Mouse (Mus musculus) heart, embryonic 15.5 days (tissue): ENCODE data around the gene Ubn2. TPM values are rescaled to one million over a fixed set of nuclear protein-coding genes. Genes with fewer than 3 reads are reported as not detected.
"Not testable (repeated sequence)": the region's sequence is repeated elsewhere in the genome, so short reads cannot be mapped to it uniquely, and the experiment has no call there.

Experiments
- ATAC-seq: fragments of 200-750 bp; cut with Nextera tagmentation; replicated peaks from 2 replicates; pipeline ENCODE4 v1.8.0; 2017; ENCODE audit warnings: low read depth, moderate TSS enrichment; ENCODE audit not compliant: insufficient number of reproducible peaks, insufficient read depth, low FRiP score
- H3K27ac ChIP-seq: fragments of 300-500 bp; sonication (generic); 2 replicates; pipeline ENCODE4 v1.5.1; 2015; ENCODE audit warnings: mild to moderate bottlenecking, inconsistent platforms
- H3K27me3 ChIP-seq: fragments of 300-500 bp; sonication (generic); 2 replicates; pipeline ENCODE4 v1.6.1; 2015; ENCODE audit warnings: inconsistent platforms
- H3K36me3 ChIP-seq: fragments of 300-500 bp; sonication (generic); 2 replicates; pipeline ENCODE4 v1.6.1; 2015; ENCODE audit warnings: mild to moderate bottlenecking, inconsistent platforms
- H3K4me1 ChIP-seq: fragments of 300-500 bp; sonication (generic); replicated peaks from 2 replicates; pipeline ENCODE4 v1.6.1; 2015; ENCODE audit warnings: inconsistent platforms
- H3K4me2 ChIP-seq: fragments of 300-500 bp; sonication (generic); 2 replicates; pipeline ENCODE4 v1.6.1; 2015; ENCODE audit warnings: inconsistent platforms, mild to moderate bottlenecking, moderate library complexity
- H3K4me3 ChIP-seq: fragments of 300-500 bp; sonication (generic); 2 replicates; pipeline ENCODE4 v1.5.1; 2015; ENCODE audit warnings: mild to moderate bottlenecking, inconsistent platforms
- H3K9ac ChIP-seq: fragments of 300-500 bp; sonication (generic); 2 replicates; pipeline ENCODE4 v1.6.1; 2015; ENCODE audit warnings: mild to moderate bottlenecking, inconsistent platforms
- H3K9me3 ChIP-seq: fragments of 300-500 bp; sonication (generic); replicated peaks from 2 replicates; pipeline ENCODE4 v1.6.1; 2016; ENCODE audit warnings: inconsistent platforms
- WGBS: fragments of 180-500 bp; shearing (Covaris S2); methylation state at CpG from one replicate; pipeline ENCODE4 v1.1.7; 2015; ENCODE audit warnings: mixed read lengths; 5-methylcytosine and 5-hydroxymethylcytosine counted together
- polyA plus RNA-seq: library from polyadenylated mRNA; unstranded; fragments of >200 nt; fragmentation: Nextera tagmentation; extraction: Ambion mirVana; gene quantifications from 2 replicates; pipeline ENCODE4 v1.2.1, GENCODE M21; 2015

The Ubn2 gene
- polyA plus RNA-seq, 1 experiment from 2014 or later = 8.4 TPM

DNA sequence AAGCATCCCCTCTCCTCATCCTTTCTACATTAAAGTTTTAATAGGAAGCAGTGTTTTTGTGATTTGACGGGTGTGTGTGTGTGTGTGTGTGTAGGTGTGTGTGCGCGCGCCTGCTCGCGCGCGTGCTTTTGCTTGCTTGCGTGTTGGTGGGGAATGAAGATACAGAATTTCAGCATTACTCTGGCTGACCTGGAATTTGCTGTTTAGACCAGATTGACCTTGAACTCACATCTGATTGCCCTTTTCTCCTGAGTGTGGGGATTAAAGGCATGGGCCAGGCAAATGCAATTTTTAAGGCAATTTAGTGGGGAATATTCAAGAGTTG, 101.6 kb downstream of the Ubn2 start:
- peak overlapping the region; percentile 100 for H3K27ac ChIP-seq
- no peak for ATAC-seq
- H3K4me1 ChIP-seq = peaks cover 13% of the 10 kb centered on the region; the same call in 1 of the 2 replicates
- under 1% methylated on average over 9 of the region's 9 CpGs for WGBS
- H3K9ac ChIP-seq = peak overlapping the region; percentile 99
- H3K9me3 ChIP-seq = no peaks in the 10 kb centered on the region
- peak overlapping the region; percentile 98 for H3K4me3 ChIP-seq
- H3K4me2 ChIP-seq = peak overlapping the region; percentile 71
- H3K27me3 ChIP-seq = no peaks in the 10 kb centered on the region
- peaks cover 12% of the 10 kb centered on the region for H3K36me3 ChIP-seq

DNA sequence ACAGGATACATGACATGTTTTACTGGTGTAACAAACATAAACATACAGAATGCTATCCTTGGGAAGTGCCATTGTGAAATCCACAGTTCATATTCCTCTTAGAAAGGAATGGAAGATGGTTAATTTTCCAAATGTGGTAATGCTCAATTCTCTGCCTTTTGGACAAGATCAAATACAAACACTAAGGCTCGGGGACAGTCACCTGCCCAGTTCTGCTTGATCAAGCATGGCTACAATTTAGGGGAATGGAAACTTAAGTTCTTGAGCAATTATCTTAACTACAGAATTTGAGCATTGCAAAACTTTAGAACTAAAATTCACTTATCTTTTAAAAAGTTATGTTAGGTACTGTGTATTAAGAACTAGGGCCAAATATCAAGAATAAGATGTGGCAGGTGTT, 102.0 kb downstream of the Ubn2 start:
- peak overlapping the region; percentile 98 for H3K4me3 ChIP-seq
- H3K9me3 ChIP-seq = no peaks in the 10 kb centered on the region
- peaks cover 13% of the 10 kb centered on the region for H3K36me3 ChIP-seq
- WGBS = 86% methylated on average over 1 of the region's 1 CpGs
- H3K27me3 ChIP-seq = no peaks in the 10 kb centered on the region
- no peak for ATAC-seq
- H3K4me2 ChIP-seq = peak overlapping the region; percentile 71
- peaks cover 13% of the 10 kb centered on the region; the same call in 1 of the 2 replicates for H3K4me1 ChIP-seq
- H3K9ac ChIP-seq = peak overlapping the region; percentile 99
- H3K27ac ChIP-seq = peak overlapping the region; percentile 100

DNA sequence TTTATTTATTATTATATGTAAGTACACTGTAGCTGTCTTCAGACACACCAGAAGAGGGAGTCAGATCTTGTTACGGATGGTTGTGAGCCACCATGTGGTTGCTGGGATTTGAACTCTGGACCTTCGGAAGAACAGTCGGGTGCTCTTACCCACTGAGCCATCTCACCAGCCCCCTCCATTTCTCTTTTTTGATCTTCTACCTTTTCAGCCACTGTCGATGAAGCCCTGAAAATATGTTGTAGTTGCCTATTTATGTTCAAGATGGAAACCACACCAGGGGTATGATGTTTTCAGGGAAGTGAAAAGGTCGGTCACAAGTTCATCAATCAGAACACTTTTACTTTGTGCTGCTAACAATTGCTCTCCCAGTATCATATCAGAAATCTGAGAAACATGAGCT, 110.4 kb downstream of the Ubn2 start:
- H3K9me3 ChIP-seq, H3K27me3 ChIP-seq, H3K4me3 ChIP-seq, H3K27ac ChIP-seq, H3K4me2 ChIP-seq, ATAC-seq, H3K9ac ChIP-seq: not testable (repeated sequence)
- peaks cover 11% of the 10 kb centered on the region for H3K36me3 ChIP-seq
- peaks cover 11% of the 10 kb centered on the region for H3K4me1 ChIP-seq
- 89% methylated on average over 5 of the region's 5 CpGs for WGBS

DNA sequence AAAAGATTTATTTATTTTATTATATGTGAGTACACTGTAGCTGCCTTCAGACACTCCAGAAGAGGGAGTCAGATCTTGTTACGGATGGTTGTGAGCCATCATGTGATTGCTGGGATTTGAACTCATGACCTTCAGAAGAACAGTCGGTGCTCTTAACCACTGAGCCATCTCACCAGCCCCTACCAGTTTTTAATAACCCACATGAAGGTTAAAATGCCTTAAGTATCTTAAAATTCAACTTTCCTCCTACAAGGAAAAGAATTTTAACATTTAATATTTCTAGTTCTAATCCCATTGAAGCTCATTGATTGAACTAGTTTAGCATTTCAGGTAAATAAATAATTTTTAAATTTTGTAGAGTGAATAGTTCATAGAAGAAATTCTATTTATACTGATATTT, 113.3 kb downstream of the Ubn2 start:
- WGBS = 78% methylated on average over 2 of the region's 2 CpGs

DNA sequence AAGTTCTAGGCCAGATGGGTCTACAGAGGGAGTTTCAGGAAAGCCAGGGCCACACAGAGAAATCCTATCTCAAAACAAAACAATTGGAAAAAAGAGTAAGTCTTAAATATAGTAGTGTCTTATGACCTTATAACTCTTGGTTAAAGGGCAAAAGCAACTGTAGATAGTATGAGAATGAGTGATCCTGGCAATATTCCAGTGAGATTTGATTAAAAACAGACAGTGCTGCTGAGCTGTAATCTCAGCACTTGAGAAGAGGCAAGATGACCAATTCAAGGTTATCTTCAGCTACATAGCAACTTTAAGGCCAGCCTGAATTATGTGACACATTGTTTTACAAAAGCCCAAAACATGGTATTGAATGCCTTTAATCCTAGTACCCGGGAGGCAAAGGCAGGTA, 114.0 kb downstream of the Ubn2 start:
- no peaks in the 10 kb centered on the region for H3K27me3 ChIP-seq
- ATAC-seq = no peak
- peak overlapping the region; percentile 50 for H3K27ac ChIP-seq
- H3K4me3 ChIP-seq = no peak overlapping the region
- no peaks in the 10 kb centered on the region for H3K36me3 ChIP-seq
- peaks cover 16% of the 10 kb centered on the region for H3K4me1 ChIP-seq
- H3K4me2 ChIP-seq = no peak overlapping the region
- no peak overlapping the region for H3K9ac ChIP-seq
- H3K9me3 ChIP-seq = no peaks in the 10 kb centered on the region
- WGBS = 35% methylated on average over 1 of the region's 1 CpGs

More for the DNA sequence above, 113.3 kb downstream of the Ubn2 start:
- H3K27me3 ChIP-seq, H3K4me2 ChIP-seq, H3K4me3 ChIP-seq, H3K27ac ChIP-seq, H3K36me3 ChIP-seq, H3K9me3 ChIP-seq, H3K9ac ChIP-seq, ATAC-seq: not testable (repeated sequence)
- peaks cover 16% of the 10 kb centered on the region for H3K4me1 ChIP-seq

DNA sequence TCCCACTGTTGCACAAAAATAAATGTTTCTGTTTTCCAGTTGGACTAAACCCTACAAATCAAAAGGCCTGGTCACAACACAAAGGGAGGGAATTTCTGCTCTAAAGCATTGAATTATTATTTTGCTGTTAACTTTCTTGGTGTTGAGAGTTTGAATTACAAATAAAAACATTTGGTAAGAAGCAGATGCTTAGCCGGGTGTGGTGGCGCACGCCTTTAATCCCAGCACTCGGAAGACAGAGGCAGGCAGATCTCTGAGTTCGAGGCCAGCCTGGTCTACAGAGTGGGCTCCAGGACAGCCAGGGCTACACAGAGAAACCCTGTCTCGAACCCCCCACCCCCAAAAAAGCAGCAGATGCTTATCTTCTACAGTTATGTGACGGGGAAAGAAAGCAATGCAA, 114.8 kb downstream of the Ubn2 start:
- not testable (repeated sequence) for H3K9me3 ChIP-seq, H3K9ac ChIP-seq, H3K36me3 ChIP-seq, ATAC-seq, H3K4me3 ChIP-seq, H3K4me2 ChIP-seq, H3K27me3 ChIP-seq
- WGBS = 95% methylated on average over 7 of the region's 7 CpGs
- Histone ChIP-seq H3K4me1 (peaks cover 16% of the 10 kb centered on the region), H3K27ac (peak overlapping the region; percentile 50; the same call in 1 of the 2 replicates)

DNA sequence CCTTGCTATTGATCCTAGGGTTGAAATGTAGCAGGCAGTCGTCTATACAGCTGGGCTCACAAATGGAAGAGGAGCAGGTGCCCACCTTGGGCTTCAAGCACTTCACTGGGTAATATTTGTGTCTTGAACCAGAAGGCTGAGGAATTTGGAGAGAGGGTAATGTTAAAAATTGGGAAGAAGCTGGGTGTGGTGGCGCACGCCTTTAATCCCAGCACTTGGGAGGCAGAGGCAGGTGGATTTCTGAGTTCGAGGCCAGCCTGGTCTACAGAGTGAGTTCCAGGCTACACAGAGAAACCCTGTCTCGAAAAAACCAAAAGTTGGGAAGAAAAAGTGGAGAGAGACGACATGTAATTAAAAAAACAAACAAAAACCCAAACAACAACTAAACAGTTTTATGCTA, 116.1 kb downstream of the Ubn2 start:
- not testable (repeated sequence) for H3K36me3 ChIP-seq, ATAC-seq, H3K27me3 ChIP-seq, H3K9me3 ChIP-seq
- Histone ChIP-seq H3K4me3 (peak overlapping the region; percentile 80), H3K27ac (peak overlapping the region; percentile 99), H3K4me1 (peaks cover 26% of the 10 kb centered on the region), H3K4me2 (peak overlapping the region; percentile 62), H3K9ac (peak overlapping the region; percentile 80)
- 84% methylated on average over 6 of the region's 6 CpGs for WGBS

DNA sequence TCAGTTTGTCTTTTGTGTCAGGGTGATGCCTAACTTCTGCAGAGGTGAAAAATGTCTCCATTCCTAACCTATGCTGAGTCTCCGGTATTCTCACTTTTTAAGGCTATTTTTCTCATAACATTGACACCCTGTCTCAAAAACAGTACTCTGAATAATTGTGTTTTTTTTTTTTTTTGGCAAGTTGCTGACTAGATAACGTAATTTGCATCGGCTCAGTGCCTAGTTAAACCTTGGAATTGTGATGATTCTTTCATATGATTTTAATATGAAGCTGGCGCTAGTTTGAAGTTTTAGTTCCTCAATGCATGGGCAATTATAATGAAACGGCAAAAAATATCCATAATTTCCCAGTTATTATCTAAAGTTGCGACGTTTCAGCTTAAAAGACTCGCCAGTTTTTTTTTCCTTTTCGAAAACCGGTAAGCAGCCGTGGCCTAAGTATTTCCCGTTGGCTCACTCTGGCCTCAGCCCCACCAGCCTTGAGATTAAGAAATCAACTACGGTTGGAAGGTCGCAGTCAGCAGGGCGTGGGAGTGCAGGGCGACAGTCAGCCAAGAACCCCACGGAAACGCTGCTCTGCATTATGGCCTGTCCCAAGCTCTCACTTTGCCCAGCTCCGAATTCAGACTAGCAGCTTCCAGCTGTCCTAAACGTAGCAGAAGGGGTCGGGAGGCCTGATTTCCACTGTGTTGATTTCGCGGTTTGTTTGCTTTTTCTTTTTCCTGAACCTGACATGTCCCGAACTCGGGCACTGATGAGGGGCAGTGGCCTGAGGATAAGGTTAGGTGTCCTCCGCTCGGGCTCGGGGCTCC, 116.7 kb downstream of the Ubn2 start:
- Histone ChIP-seq H3K4me1 (peaks cover 27% of the 10 kb centered on the region), H3K27me3 (no peaks in the 10 kb centered on the region), H3K4me2 (peak overlapping the region; percentile 62), H3K9me3 (no peaks in the 10 kb centered on the region), H3K9ac (peak overlapping the region; percentile 80), H3K36me3 (0 out of 2 replicates have a peak, but pooled peaks cover under 1% of the 10 kb centered on the region), H3K27ac (peak overlapping the region; percentile 99), H3K4me3 (peak overlapping the region; percentile 80)
- WGBS = 5% methylated on average over 28 of the region's 28 CpGs
- ATAC-seq = peak; percentile 44

DNA sequence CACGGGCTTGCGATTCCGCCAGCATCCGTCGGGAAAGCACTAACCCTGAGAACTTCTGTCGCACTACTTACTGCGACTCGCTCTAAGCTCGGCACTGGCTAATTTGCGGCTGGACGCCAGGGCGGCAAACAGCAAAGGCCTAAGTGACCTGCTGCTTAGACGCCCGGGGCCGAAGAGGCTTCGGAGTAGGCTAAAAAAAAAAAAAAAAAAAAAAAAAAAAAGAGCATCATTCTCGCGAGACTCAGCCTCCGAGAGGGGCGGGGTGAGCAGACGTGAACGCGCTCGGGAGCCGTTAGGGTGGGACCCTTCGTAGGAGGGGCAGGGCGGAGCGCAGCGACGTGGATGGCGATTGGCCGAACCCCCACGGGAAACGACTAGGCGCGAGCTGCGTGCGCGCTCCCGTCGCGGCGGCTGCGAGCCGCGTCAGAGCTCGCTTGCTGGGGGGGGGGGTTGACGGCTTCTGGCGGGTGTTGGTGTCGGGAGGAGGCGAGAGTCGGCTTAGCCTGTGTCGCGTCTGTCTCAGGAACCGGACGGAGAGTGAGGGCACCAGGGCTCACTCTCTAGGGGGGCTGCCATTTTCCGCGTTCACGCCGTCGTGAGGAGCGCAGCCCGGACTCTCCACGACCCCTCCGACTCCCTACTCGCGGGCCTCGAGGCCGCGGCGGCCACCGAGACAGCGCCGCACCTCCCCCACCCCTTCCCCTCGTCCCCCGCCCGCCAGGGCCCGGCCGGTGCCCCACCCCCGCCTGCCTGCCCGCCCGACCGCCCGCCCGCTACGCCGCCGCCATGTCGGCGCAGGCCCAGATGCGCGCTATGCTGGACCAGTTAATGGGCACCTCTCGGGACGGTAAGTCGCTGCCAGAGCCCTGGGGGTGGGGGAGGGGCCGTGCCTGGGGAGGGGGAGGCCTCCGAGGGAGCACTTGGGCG, 117.6 kb downstream of the Ubn2 start, which contains the start of gene Luc7l2:
TSS of gene Luc7l2 (plus strand) at position 273 of the 927 bp plus-strand sequence.
- WGBS = under 1% methylated on average over 79 of the region's 98 CpGs
- H3K9me3 ChIP-seq = no peaks in the 10 kb centered on the region
- H3K4me2 ChIP-seq = peak within 1 kb of the TSS; percentile 62
- H3K4me3 ChIP-seq = peak within 1 kb of the TSS; percentile 80
- no peaks in the 10 kb centered on the region for H3K27me3 ChIP-seq
- H3K27ac ChIP-seq = peak within 1 kb of the TSS; percentile 99
- peaks cover 7% of the 10 kb centered on the region; the same call in 1 of the 2 replicates for H3K36me3 ChIP-seq
- ATAC-seq = peak; percentile 93
- H3K9ac ChIP-seq = peak within 1 kb of the TSS; percentile 85
- H3K4me1 ChIP-seq = peaks cover 34% of the 10 kb centered on the region

DNA sequence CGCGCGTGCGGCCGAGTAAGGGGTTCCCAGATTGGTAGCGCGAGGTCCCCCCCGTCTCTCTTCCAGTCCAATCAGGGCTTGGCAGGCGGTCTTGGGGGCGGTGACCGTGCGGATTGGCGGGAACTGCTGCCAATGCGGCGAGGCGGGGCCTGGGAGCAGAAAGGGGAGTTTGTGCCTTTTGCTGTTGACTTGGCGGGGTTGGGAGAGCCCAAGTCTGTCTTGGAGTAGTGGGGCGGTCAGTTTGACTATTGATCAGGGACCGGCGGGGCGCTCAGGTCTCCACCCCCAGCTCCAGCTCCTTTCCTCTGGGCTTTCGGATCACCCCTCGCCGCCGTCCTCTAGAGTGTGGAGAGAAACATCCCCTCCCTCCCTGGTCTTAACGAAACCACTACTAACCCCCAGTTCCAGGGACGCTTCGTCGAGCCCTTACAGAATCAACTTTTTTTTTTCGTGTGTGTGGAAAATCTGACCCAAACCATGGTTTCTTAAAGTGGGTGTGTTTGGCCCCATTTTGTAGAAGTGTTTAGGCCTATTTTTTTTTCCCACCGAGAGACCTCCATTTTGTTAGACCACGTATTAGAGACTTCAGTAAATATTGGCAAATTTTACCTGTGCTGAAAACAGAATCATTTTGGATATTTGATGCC, 118.4 kb downstream of the Ubn2 start:
- Histone ChIP-seq H3K27ac (peak overlapping the region; percentile 99), H3K4me3 (peak overlapping the region; percentile 80), H3K4me1 (peaks cover 36% of the 10 kb centered on the region), H3K4me2 (peak overlapping the region; percentile 55), H3K27me3 (no peaks in the 10 kb centered on the region), H3K36me3 (peaks cover 8% of the 10 kb centered on the region; the same call in 1 of the 2 replicates), H3K9ac (peak overlapping the region; percentile 85), H3K9me3 (no peaks in the 10 kb centered on the region)
- peak; percentile 91 for ATAC-seq
- WGBS = under 1% methylated on average over 32 of the region's 32 CpGs

DNA sequence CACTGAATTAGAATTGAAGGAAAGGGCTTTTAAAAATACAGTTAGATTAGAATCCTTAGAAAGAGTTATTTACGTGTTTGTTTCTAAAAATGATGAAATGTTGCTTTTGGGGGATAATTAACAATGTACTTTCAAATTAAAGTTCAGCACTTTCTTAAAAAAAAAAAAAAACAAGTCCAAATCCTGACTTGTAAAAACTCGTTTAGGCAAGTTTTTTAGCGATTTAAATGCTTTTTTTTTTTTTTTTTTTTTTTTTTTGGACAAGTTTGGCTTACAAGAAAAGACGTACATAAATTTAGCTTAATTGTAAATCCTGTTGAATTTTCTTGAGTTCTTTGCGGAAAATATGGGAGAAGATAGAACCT, 118.9 kb downstream of the Ubn2 start:
- Histone ChIP-seq H3K9me3 (no peaks in the 10 kb centered on the region), H3K36me3 (peaks cover 8% of the 10 kb centered on the region; the same call in 1 of the 2 replicates), H3K4me2 (peak overlapping the region; percentile 55), H3K9ac (peak overlapping the region; percentile 85), H3K27me3 (no peaks in the 10 kb centered on the region), H3K4me3 (peak overlapping the region; percentile 80), H3K4me1 (peaks cover 37% of the 10 kb centered on the region), H3K27ac (peak overlapping the region; percentile 99; the same call in 1 of the 2 replicates)
- ATAC-seq = no peak
- 19% methylated on average over 5 of the region's 5 CpGs for WGBS
